In the genomic region with DNA sequence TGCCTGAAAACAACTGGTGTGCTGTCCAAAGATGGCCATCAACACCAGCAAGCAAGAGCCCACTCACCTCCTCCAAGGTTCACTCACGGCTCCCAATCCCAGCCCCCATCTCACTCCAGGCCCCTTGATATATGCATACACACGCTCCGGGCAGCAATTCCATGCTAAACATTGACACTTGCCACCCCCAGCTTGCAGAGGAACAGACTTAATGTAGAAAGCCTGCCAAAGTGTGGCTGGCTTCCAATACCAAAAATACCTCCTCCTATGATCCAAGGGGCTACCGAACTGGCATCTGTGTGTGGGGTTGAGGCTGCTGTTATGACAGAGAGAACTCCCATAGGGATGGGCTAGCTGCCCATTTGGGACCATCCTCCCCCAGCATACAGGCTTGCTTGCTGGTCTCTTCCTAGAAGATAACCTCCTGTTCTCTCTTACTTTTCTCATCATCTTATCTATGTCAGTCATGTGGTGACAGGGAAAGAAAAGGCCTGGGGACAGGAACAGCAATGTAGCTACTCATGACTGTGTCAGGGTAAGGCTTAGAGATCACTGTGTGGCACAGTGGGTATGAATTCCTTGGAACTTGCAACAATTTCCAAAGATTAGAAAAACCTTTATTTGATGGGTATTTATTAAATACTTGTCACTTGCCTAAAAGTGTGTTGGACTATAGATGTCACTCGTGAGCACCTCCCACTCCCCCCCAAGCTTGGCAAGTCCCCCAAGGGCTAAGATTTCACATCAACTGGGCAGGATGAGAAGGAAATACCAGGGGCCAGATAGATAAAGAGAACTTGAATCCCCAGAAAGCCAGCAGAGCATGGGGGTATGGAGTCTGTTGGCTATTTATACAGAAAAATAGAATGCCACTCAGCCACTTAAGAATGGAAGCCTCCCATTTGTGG, we compare ENCODE assay signal across 13 mouse cellular contexts. TPM values are rescaled to one million over a fixed set of nuclear protein-coding genes. Genes with fewer than 3 reads are reported as not detected.
DNase-seq lines count a peak whose midpoint lies in the region; ATAC-seq and TF ChIP-seq lines count a peak whose summit lies in the region.
"Had no signal": no experiment of that assay in that cellular context is flagged by ENCODE, and none has a peak within 500 bp of the region (broad histone marks: within the 10 kb centered on the region; RNA-seq: fewer than 3 reads in every experiment).

No protein-coding gene starts in this region.

- H3K36me3 ChIP-seq in heart, embryonic 16.5 days (ENCODE audit: control insufficient read depth, insufficient read depth) = no peaks in the 10 kb centered on the region
- no peaks in the 10 kb centered on the region for H3K36me3 ChIP-seq in neural tube, embryonic 14.5 days (ENCODE audit: control insufficient read depth, insufficient read depth, low read length)
- H3K36me3 ChIP-seq: neural tube, embryonic 12.5 days; stomach, embryonic 15.5 days had no signal

- intact Hi-C loops in heart, postnatal 14 days (cut with DNase I) = no loop called here
- intact Hi-C loops in left cerebral cortex, adult 2 months (cut with DNase I) = loop anchor here (10.0 kb wide), 1 partner anchor 679 kb away; no protein-coding TSS in a partner anchor

- TF ChIP-seq CTCF in left cerebral cortex, adult 2 months (IDR thresholded peaks at IDR 0.05) = no peak

- no peak overlapping the region for H3K9ac ChIP-seq in heart, embryonic 16.5 days (ENCODE audit: low read length)
- H3K9ac ChIP-seq in neural tube, embryonic 14.5 days (replicated peaks; ENCODE audit: low read depth, low read length) = no peak overlapping the region
- H3K9ac ChIP-seq: neural tube, embryonic 12.5 days; stomach, embryonic 15.5 days had no signal

- no peak for DNase-seq in heart, postnatal 14 days
- no peak for DNase-seq in neural tube, embryonic 10.5 days (ENCODE audit: extremely low spot score, low spot score)
- peak in 1 of 2 experiments; percentile 56 for DNase-seq in left cerebral cortex, adult 2 months (ENCODE audit: extremely low spot score in 1 of 2, low spot score in 2 of 2)
- DNase-seq in telencephalon, adult 2 months (ENCODE audit: low read depth, low spot score) = peak; percentile 85
- no peak for DNase-seq in thymus, postnatal 4 days
- no peak for DNase-seq in adrenal gland, adult 18-20 months (ENCODE audit: low spot score in 2 of 2)

- WGBS in heart, embryonic 16.5 days = 37% methylated on average over 5 of the region's 5 CpGs
- 67% methylated on average over 5 of the region's 5 CpGs for WGBS in neural tube, embryonic 14.5 days

- ATAC-seq in heart, embryonic 16.5 days (replicated peaks; ENCODE audit: extremely low read depth, insufficient read depth, low FRiP score) = peak; percentile 58
- 0 out of 2 replicates have a peak, but pooled peaks have one; percentile 10 for ATAC-seq in neural tube, embryonic 14.5 days (ENCODE audit: low read depth)
- ATAC-seq: CD4-positive, CD25-positive, alpha-beta regulatory T cell, adult 4 months; inflammation-experienced regulatory T-cells, adult 6 months had no signal

- H3K4me3 ChIP-seq in heart, embryonic 16.5 days (ENCODE audit: low read length) = no peak overlapping the region
- H3K4me3 ChIP-seq in neural tube, embryonic 14.5 days (ENCODE audit: low read depth, low read length) = no peak overlapping the region
- no peak overlapping the region for H3K4me3 ChIP-seq in left cerebral cortex, adult 2 months
- H3K4me3 ChIP-seq: erythroblast, embryonic 14.5 days; neural tube, embryonic 12.5 days; stomach, embryonic 15.5 days had no signal

- no peaks in the 10 kb centered on the region for H3K27me3 ChIP-seq in heart, embryonic 16.5 days (ENCODE audit: control insufficient read depth, insufficient read depth, low read length)
- H3K27me3 ChIP-seq in neural tube, embryonic 14.5 days (ENCODE audit: control insufficient read depth, insufficient read depth, low read length) = no peaks in the 10 kb centered on the region
- H3K27me3 ChIP-seq: neural tube, embryonic 12.5 days; stomach, embryonic 15.5 days had no signal

- H3K4me2 ChIP-seq in heart, embryonic 16.5 days (ENCODE audit: low read depth, low read length) = no peak overlapping the region
- no peak overlapping the region for H3K4me2 ChIP-seq in neural tube, embryonic 14.5 days (ENCODE audit: low read depth, low read length)
- H3K4me2 ChIP-seq: neural tube, embryonic 12.5 days; stomach, embryonic 15.5 days had no signal

- H3K4me1 ChIP-seq in heart, embryonic 16.5 days (ENCODE audit: control insufficient read depth, insufficient read depth, low read length) = peaks cover 32% of the 10 kb centered on the region
- no peaks in the 10 kb centered on the region for H3K4me1 ChIP-seq in neural tube, embryonic 14.5 days (ENCODE audit: control insufficient read depth, insufficient read depth, low read length)

- no peaks in the 10 kb centered on the region for H3K9me3 ChIP-seq in heart, embryonic 16.5 days (replicated peaks; ENCODE audit: control insufficient read depth, low read length)
- H3K9me3 ChIP-seq in neural tube, embryonic 14.5 days (ENCODE audit: control insufficient read depth, low read length) = no peaks in the 10 kb centered on the region
- H3K9me3 ChIP-seq: neural tube, embryonic 12.5 days; stomach, embryonic 15.5 days had no signal

- H3K27ac ChIP-seq in heart, embryonic 16.5 days (ENCODE audit: low read length) = peak overlapping the region; percentile 74
- H3K27ac ChIP-seq in neural tube, embryonic 14.5 days (ENCODE audit: low read depth, low read length) = no peak overlapping the region
- H3K27ac ChIP-seq in left cerebral cortex, adult 2 months = peak overlapping the region; percentile 32; the same call in 1 of the 2 replicates
- H3K27ac ChIP-seq: neural tube, embryonic 12.5 days; stomach, embryonic 15.5 days had no signal

RNA-seq across cellular contexts. Expression of gene Plxna2, which starts 3.8 kb away (rescaled TPM):
- polyA plus RNA-seq in heart, embryonic 16.5 days (2015; fragmentation: Nextera tagmentation; extraction: Ambion mirVana) = 5.2 and 6.3 TPM in 2 replicates
- 10 to 100 TPM; 26.6 to 29.7 TPM for total RNA-seq in heart, postnatal 14 days (2021)
- polyA plus RNA-seq in neural tube, embryonic 14.5 days (2014; fragmentation: Nextera tagmentation; extraction: Ambion mirVana) = 76.0 and 79.2 TPM in 2 replicates
- total RNA-seq in left cerebral cortex, adult 2 months (2021) = 10 to 100 TPM; 95.0 to 97.9 TPM
- 10 to 100 TPM; 10.1 to 12.2 TPM for total RNA-seq in adrenal gland, adult 18-20 months (2021)
- polyA plus RNA-seq: CD4-positive, CD25-positive, alpha-beta regulatory T cell, adult 4 months had no signal
